Mouse (Mus musculus) neutrophil, adult 59 days (primary cell): ENCODE data around the gene Nr2f2. TPM values are rescaled to one million over a fixed set of nuclear protein-coding genes. Genes with fewer than 3 reads are reported as not detected.

ENCODE experiments used
- total RNA-seq, 2 experiments: library from RNA; stranded (reverse); gene quantifications; 1 replicate in 1 of 2; 2 replicates in 1 of 2; pipeline ENCODE4 v1.2.4; 2023

Nr2f2 gene
- total RNA-seq = under 1 TPM; 0.31 to 0.66 TPM

GRCm38 (mm10) chr7:70365941-70366807 is at the start of gene Nr2f2:
TSS of gene Nr2f2 (minus strand) at chr7:70366735.

